Mouse (Mus musculus): ENCODE measurements around the gene Fate1.
A peak's percentile ranks its signal among the peaks of the same experiment; 100 is the strongest.
"Not testable (repeated sequence)": the region's sequence is repeated elsewhere in the genome, so short reads cannot be mapped to it uniquely, and the experiment has no call there.

Fate1 gene

GRCm38 (mm10) chrX:71972686-71973085, at the start of gene Fate1:
Gene Fate1, plus strand, starts transcription at chrX:71972986.
- no peak for DNase-seq (ENCODE audit: low spot score in 2 of 2)

- DNase-seq (ENCODE audit: low spot score in 2 of 2): peak; percentile 51 to 52
Measured at GRCm38 (mm10) chrX:71946631-71947030, 26.2 kb upstream of the Fate1 start.

- no peak for DNase-seq (ENCODE audit: low spot score in 2 of 2)
Measured at GRCm38 (mm10) chrX:71958366-71958765, 14.4 kb upstream of the Fate1 start.

GRCm38 (mm10) chrX:71962073-71963051, 10.4 kb upstream of the Fate1 start, which contains the start of gene Prrg3:
Gene Prrg3, plus strand, starts transcription at chrX:71962624.
- peak; percentile 10 to 15 for DNase-seq (ENCODE audit: low spot score in 2 of 2)

- peak; percentile 11 to 13 for DNase-seq (ENCODE audit: low spot score in 2 of 2)
Measured at GRCm38 (mm10) chrX:71963275-71963912, 9.4 kb upstream of the Fate1 start.

GRCm38 (mm10) chrX:71968216-71968615, 4.6 kb upstream of the Fate1 start:
- no peak for DNase-seq (ENCODE audit: low spot score in 2 of 2)

- DNase-seq (ENCODE audit: low spot score in 2 of 2): peak; percentile 36
Measured at GRCm38 (mm10) chrX:71968816-71969215, 4.0 kb upstream of the Fate1 start.

GRCm38 (mm10) chrX:71971325-71971724, 1.5 kb upstream of the Fate1 start:
- no peak for DNase-seq (ENCODE audit: low spot score in 2 of 2)

- not testable (repeated sequence) for DNase-seq (ENCODE audit: low spot score in 2 of 2)
Measured at GRCm38 (mm10) chrX:71977681-71978080, 4.9 kb downstream of the Fate1 start.

GRCm38 (mm10) chrX:71980443-71980842, 7.7 kb downstream of the Fate1 start:
- DNase-seq (ENCODE audit: low spot score in 2 of 2): no peak

- DNase-seq (ENCODE audit: low spot score in 2 of 2): no peak
Measured at GRCm38 (mm10) chrX:71981322-71981721, 8.5 kb downstream of the Fate1 start.

GRCm38 (mm10) chrX:71983205-71983604, 10.4 kb downstream of the Fate1 start:
- DNase-seq (ENCODE audit: low spot score in 2 of 2): no peak

- peak; percentile 22 to 35 for DNase-seq (ENCODE audit: low spot score in 2 of 2)
Measured at GRCm38 (mm10) chrX:71983775-71984174, 11.0 kb downstream of the Fate1 start.

GRCm38 (mm10) chrX:71991549-71991948, 18.8 kb downstream of the Fate1 start, which contains the start of gene Cnga2:
Gene Cnga2, plus strand, starts transcription at chrX:71991849.
- DNase-seq (ENCODE audit: low spot score in 2 of 2): no peak

- DNase-seq (ENCODE audit: low spot score in 2 of 2): no peak
Measured at GRCm38 (mm10) chrX:71995972-71996371, 23.2 kb downstream of the Fate1 start.

- DNase-seq (ENCODE audit: low spot score in 2 of 2): no peak
Measured at GRCm38 (mm10) chrX:72009930-72010329, 37.1 kb downstream of the Fate1 start.

- DNase-seq (ENCODE audit: low spot score in 2 of 2): peak; percentile 59 to 63
Measured at GRCm38 (mm10) chrX:72012236-72012635, 39.5 kb downstream of the Fate1 start.

- DNase-seq (ENCODE audit: low spot score in 2 of 2): peak; percentile 43 to 44
Measured at GRCm38 (mm10) chrX:72012804-72013203, 40.0 kb downstream of the Fate1 start.

GRCm38 (mm10) chrX:72022241-72022640, 49.5 kb downstream of the Fate1 start:
- DNase-seq (ENCODE audit: low spot score in 2 of 2): no peak

- peak; percentile 6 to 43 for DNase-seq (ENCODE audit: low spot score in 2 of 2)
Measured at GRCm38 (mm10) chrX:72022750-72023398, 50.1 kb downstream of the Fate1 start.

- peak in 1 of 2 experiments; percentile 6 for DNase-seq (ENCODE audit: low spot score in 2 of 2)
Measured at GRCm38 (mm10) chrX:72023542-72023941, 50.8 kb downstream of the Fate1 start.
